Mouse (Mus musculus) megakaryocyte, embryonic 14.5 days (primary cell): ENCODE data around the gene Plppr3.

Experiments
- FLI1 ChIP-seq: IDR thresholded peaks from 2 replicates; pipeline ENCODE4 v1.6.1; 2012; ENCODE audit warnings: low read length, inconsistent platforms, mixed read lengths
- GATA1 ChIP-seq: IDR thresholded peaks from 3 replicates; pipeline ENCODE4 v1.6.1; 2012; ENCODE audit warnings: mixed read lengths, low read length, inconsistent platforms, borderline replicate concordance

DNA sequence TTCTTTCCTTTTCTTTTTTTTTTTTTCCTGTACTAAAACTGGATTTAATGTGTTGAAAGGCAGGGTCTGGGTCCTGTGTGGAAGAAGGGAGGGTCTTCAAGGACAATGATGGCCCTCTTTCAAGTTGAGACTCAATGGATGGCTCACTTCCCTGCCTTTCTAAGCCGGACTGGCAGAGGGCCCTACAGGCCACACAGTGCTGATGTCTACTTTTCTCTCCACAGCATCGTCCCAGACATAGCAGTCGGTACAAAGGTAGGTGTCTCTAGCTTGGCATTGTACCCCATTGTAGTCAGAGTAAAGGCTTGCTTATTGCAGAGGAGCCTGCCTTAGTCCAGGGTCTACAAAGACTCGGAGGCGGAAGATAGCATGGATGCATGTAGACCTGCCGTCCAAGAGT lies 18.2 kb downstream of the Plppr3 start:
- TF ChIP-seq FLI1 (no peak), GATA1 (no peak)
